Comparison of ENCODE assay signal across 8 mouse cellular contexts in the genomic region with DNA sequence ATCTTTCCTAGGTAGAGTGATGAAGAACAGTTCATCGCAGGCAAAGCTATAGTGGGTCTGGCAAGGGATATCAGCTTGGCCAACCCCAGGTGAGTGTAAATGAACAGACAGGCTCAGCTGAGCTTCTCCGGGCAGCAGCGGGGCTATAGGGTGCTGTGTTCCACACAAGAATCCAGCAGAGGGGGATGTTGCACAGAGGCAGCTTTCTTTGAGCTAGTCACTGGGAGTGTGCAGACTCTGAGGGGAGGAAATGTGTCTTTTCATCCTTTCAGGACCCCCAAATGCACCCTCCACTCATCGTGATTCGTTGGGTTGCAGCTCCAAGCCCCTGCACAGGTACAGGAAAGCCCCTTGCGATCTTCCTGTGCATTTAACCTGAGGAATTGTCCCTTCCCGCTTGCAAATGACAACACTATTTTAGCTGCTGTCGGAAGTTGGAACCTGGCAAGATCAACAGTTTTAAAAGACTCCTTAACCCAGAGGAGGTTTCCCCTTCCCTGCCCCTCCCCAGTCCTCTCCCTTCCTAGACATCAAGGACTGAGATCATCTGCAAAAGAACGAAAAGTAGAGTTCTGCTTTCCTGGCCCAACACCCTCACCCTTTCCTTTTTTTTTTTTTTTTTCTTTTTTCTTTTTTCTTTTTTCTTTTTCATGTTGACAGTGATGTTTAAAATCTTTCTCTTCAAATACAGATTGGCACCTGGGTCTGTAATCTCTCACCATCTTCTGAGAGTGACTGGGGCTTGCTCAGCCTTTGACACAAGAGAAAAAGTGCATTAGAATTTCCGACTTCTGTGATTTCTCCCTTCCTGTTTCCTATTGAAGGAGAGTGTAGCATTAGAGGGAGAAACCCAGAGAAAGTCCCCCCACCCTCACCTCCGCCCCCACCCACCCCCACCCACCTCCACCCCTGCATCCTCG.
DNase-seq lines count a peak whose midpoint lies in the region; ATAC-seq lines count a peak whose summit lies in the region.

No protein-coding gene starts in this region.

- peak; percentile 45 for DNase-seq in ES-CJ7 (ENCODE audit: low read depth, low spot score)
- peak; percentile 13 for DNase-seq in cerebellum, adult 11 months
- DNase-seq in layer of hippocampus, adult 9-11 months, result peak; percentile 35
- DNase-seq in lung, postnatal 14 days, result peak; percentile 67
- peak; percentile 72 for DNase-seq in retina, postnatal 1 day
- DNase-seq in urinary bladder, postnatal 10 days (ENCODE audit: low spot score), result peak; percentile 16

- no peaks in the 10 kb centered on the region for H3K27me3 ChIP-seq in forebrain, embryonic 15.5 days
- H3K27me3 ChIP-seq in hindbrain, embryonic 13.5 days, result no peaks in the 10 kb centered on the region

- H3K9me3 ChIP-seq in forebrain, embryonic 15.5 days, result no peaks in the 10 kb centered on the region
- H3K9me3 ChIP-seq in hindbrain, embryonic 13.5 days, result no peaks in the 10 kb centered on the region

- no peak overlapping the region for H3K9ac ChIP-seq in forebrain, embryonic 15.5 days (replicated peaks)
- no peak overlapping the region for H3K9ac ChIP-seq in hindbrain, embryonic 13.5 days

- ATAC-seq in forebrain, embryonic 15.5 days (replicated peaks), result peak; percentile 92
- ATAC-seq in hindbrain, embryonic 13.5 days (ENCODE audit: low FRiP score), result peak; percentile 73; the same call in 1 of the 2 replicates

- 36% methylated on average over 12 of the region's 12 CpGs for WGBS in forebrain, embryonic 15.5 days
- WGBS in hindbrain, embryonic 13.5 days, result 34% methylated on average over 12 of the region's 12 CpGs

- no peak overlapping the region for H3K4me3 ChIP-seq in forebrain, embryonic 15.5 days
- no peak overlapping the region for H3K4me3 ChIP-seq in hindbrain, embryonic 13.5 days

- no peaks in the 10 kb centered on the region for H3K4me1 ChIP-seq in forebrain, embryonic 15.5 days
- no peaks in the 10 kb centered on the region for H3K4me1 ChIP-seq in hindbrain, embryonic 13.5 days (replicated peaks)

- H3K36me3 ChIP-seq in forebrain, embryonic 15.5 days, result no peaks in the 10 kb centered on the region
- no peaks in the 10 kb centered on the region for H3K36me3 ChIP-seq in hindbrain, embryonic 13.5 days

- H3K27ac ChIP-seq in forebrain, embryonic 15.5 days (replicated peaks), result no peak overlapping the region
- H3K27ac ChIP-seq in hindbrain, embryonic 13.5 days, result no peak overlapping the region

- no peak overlapping the region for H3K4me2 ChIP-seq in forebrain, embryonic 15.5 days (replicated peaks)
- no peak overlapping the region for H3K4me2 ChIP-seq in hindbrain, embryonic 13.5 days

Comparison
In these comparisons a context has a peak if more than half of its experiments do, and no peak if none do; other contexts are left out.
1. DNase-seq: peak in every context shown above with its lines; median percentile 72 in retina, postnatal 1 day; 67 in lung, postnatal 14 days; 45 in ES-CJ7; 35 in layer of hippocampus, adult 9-11 months; 16 in urinary bladder, postnatal 10 days; 13 in cerebellum, adult 11 months.